Mouse (Mus musculus) liver, adult 2 months (tissue): ENCODE results near the gene Cdh3. TPM values are rescaled to one million over a fixed set of nuclear protein-coding genes. Genes with fewer than 3 reads are reported as not detected.

ENCODE experiments used
- DNase-seq: peaks from one replicate; pipeline ENCODE4 v3.0.0-alpha.2; 2011; ENCODE audit warnings: low read depth, low spot score; ENCODE audit errors: extremely low read depth
- H3K27ac ChIP-seq: fragments of 200-500 bp; replicated peaks from 2 replicates; pipeline ENCODE4 v1.5.1; 2012; ENCODE audit warnings: low read depth, mild to moderate bottlenecking, control low read depth, inconsistent platforms, low read length; ENCODE audit not compliant: insufficient read depth
- H3K27me3 ChIP-seq: fragments of 200-500 bp; 2 replicates; pipeline ENCODE4 v1.6.1; 2012; ENCODE audit warnings: mild to moderate bottlenecking, moderate library complexity, low read length, inconsistent platforms; ENCODE audit not compliant: control insufficient read depth, insufficient read depth
- H3K36me3 ChIP-seq: fragments of 200-500 bp; 2 replicates; pipeline ENCODE4 v1.6.1; 2012; ENCODE audit warnings: low read length, inconsistent platforms; ENCODE audit not compliant: control insufficient read depth, insufficient read depth
- H3K4me1 ChIP-seq: fragments of 200-500 bp; 2 replicates; pipeline ENCODE4 v1.6.1; 2011; ENCODE audit warnings: low read length; ENCODE audit not compliant: control insufficient read depth, insufficient read depth
- H3K4me3 ChIP-seq: fragments of 200-500 bp; 2 replicates; pipeline ENCODE4 v1.5.1; 2011; ENCODE audit warnings: low read depth, mild to moderate bottlenecking, control low read depth, low read length, moderate library complexity; ENCODE audit not compliant: insufficient read depth
- H3K79me2 ChIP-seq: fragments of 200-500 bp; 2 replicates; pipeline ENCODE4 v1.6.1; 2012; ENCODE audit warnings: inconsistent platforms, mild to moderate bottlenecking, low read length, moderate library complexity; ENCODE audit not compliant: control insufficient read depth, insufficient read depth
- H3K9ac ChIP-seq: fragments of 200-500 bp; 2 replicates; pipeline ENCODE4 v1.6.1; 2012; ENCODE audit warnings: low read depth, mild to moderate bottlenecking, control low read depth, inconsistent platforms, low read length
- CTCF ChIP-seq: fragments of 200-500 bp; IDR thresholded peaks from 2 replicates; pipeline ENCODE4 v1.5.1; 2011; ENCODE audit warnings: low read depth, low read length, control low read depth
- POLR2A ChIP-seq: fragments of 200-500 bp; IDR thresholded peaks from 2 replicates; pipeline ENCODE4 v1.6.1; 2011; ENCODE audit warnings: low read length, control low read depth; ENCODE audit not compliant: insufficient read depth; ENCODE audit errors: extremely low read depth
- WGBS: fragments of 180-500 bp; shearing (Covaris S2); methylation state at CpG from one replicate; pipeline ENCODE4 v1.1.7; 2018; 5-methylcytosine and 5-hydroxymethylcytosine counted together
- polyA plus RNA-seq: library from polyadenylated mRNA; depleted of rRNA; stranded (reverse); fragments of >200 nt; gene quantifications from 2 replicates; pipeline ENCODE4 v1.2.3, GENCODE M21; 2012; rRNA removed
- total RNA-seq: library from RNA; depleted of rRNA; stranded (reverse); fragments of >200 nt; gene quantifications from 2 replicates; pipeline ENCODE4 v1.2.3, GENCODE M21; 2014; rRNA removed

Gene Cdh3
- total RNA-seq (0.09 and 0.13 TPM in 2 replicates), polyA plus RNA-seq (0.16 and 0.30 TPM in 2 replicates)

- 3% methylated on average over 34 of the region's 34 CpGs for WGBS
- TF ChIP-seq CTCF (no peak), POLR2A (no peak)
- H3K27me3 ChIP-seq: peaks cover 16% of the 10 kb centered on the region
- no peaks in the 10 kb centered on the region for H3K79me2 ChIP-seq
- peak within 1 kb of the TSS; percentile 35; the same call in 1 of the 2 replicates for H3K4me3 ChIP-seq
- H3K9ac ChIP-seq: no peak within 1 kb of the TSS
- DNase-seq: peak; percentile 5
- no peaks in the 10 kb centered on the region for H3K36me3 ChIP-seq
- H3K27ac ChIP-seq: no peak within 1 kb of the TSS
- no peaks in the 10 kb centered on the region for H3K4me1 ChIP-seq
These were observed at the start of gene Cdh3 for GRCm38 (mm10) chr8:106510365-106510975. Cdh3 (plus strand) TSS chr8:106510891.

DNA sequence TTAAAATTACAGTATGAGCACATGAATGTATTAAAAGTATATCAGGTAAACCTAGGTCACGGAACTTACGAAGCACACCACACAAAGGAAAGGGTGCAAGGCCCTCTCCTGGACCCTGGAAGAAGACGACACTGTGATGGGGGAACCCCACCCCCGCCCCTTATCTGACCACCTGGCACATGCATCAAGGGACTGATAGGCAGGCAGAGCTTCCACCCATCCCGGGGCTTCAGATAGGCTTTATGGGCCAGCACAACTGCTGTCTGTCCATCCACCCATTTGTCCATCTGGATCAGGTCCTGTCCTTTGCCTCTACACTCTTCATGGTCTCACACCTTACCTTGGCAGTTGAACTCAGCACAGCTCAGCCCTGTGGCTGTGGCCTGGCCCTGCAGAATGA lies 48.6 kb upstream of the Cdh3 start:
- no peak for DNase-seq
- no peaks in the 10 kb centered on the region for H3K36me3 ChIP-seq
- TF ChIP-seq CTCF: no peak
- TF ChIP-seq POLR2A: no peak
- no peaks in the 10 kb centered on the region for H3K4me1 ChIP-seq
- WGBS: 62% methylated on average over 5 of the region's 5 CpGs
- no peaks in the 10 kb centered on the region for H3K27me3 ChIP-seq
- H3K27ac ChIP-seq: no peak overlapping the region
- no peak overlapping the region for H3K9ac ChIP-seq
- no peak overlapping the region for H3K4me3 ChIP-seq
- H3K79me2 ChIP-seq: no peaks in the 10 kb centered on the region

GRCm38 (mm10) chr8:106463795-106464194 lies 46.9 kb upstream of the Cdh3 start:
- DNase-seq: no peak
- Histone ChIP-seq H3K36me3 (no peaks in the 10 kb centered on the region), H3K79me2 (no peaks in the 10 kb centered on the region), H3K9ac (no peak overlapping the region), H3K27me3 (no peaks in the 10 kb centered on the region), H3K4me1 (no peaks in the 10 kb centered on the region), H3K4me3 (no peak overlapping the region), H3K27ac (no peak overlapping the region)
- 76% methylated on average over 6 of the region's 6 CpGs for WGBS
- no peak for TF ChIP-seq CTCF
- no peak for TF ChIP-seq POLR2A

DNA sequence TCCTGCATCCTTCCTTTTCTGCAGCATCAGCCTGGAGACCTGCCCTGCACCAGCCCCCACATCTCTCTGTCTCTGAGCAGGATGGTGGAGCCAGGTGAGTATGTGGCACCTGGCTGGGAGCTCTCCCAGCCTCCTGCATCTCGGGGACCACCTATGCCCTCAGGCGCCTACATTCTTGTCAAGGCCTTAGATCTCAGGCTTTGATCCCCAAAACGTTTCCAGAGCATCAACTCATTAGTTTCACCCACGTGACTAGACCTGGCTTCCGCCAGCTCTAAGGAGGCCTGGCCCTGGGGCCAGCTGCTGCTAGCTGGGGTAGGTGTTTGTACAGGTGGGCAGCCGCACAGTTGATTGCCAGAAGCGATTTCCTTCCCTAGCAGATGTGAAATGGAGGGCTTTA lies 41.2 kb upstream of the Cdh3 start:
- no peak overlapping the region for H3K27ac ChIP-seq

GRCm38 (mm10) chr8:106474001-106474400 lies 36.7 kb upstream of the Cdh3 start:
- Histone ChIP-seq H3K4me3 (no peak overlapping the region), H3K27ac (no peak overlapping the region), H3K27me3 (no peaks in the 10 kb centered on the region), H3K9ac (no peak overlapping the region), H3K36me3 (no peaks in the 10 kb centered on the region), H3K4me1 (no peaks in the 10 kb centered on the region), H3K79me2 (no peaks in the 10 kb centered on the region)
- 76% methylated on average over 5 of the region's 5 CpGs for WGBS
- TF ChIP-seq CTCF: no peak
- TF ChIP-seq POLR2A: no peak
- DNase-seq: no peak

More for the DNA sequence above, 41.2 kb upstream of the Cdh3 start:
- no peak for DNase-seq
- no peak overlapping the region for H3K9ac ChIP-seq
- 71% methylated on average over 7 of the region's 7 CpGs for WGBS
- H3K4me1 ChIP-seq: no peaks in the 10 kb centered on the region
- H3K79me2 ChIP-seq: no peaks in the 10 kb centered on the region
- no peak overlapping the region for H3K4me3 ChIP-seq
- no peaks in the 10 kb centered on the region for H3K36me3 ChIP-seq
- H3K27me3 ChIP-seq: no peaks in the 10 kb centered on the region
- TF ChIP-seq CTCF: no peak
- no peak for TF ChIP-seq POLR2A

DNA sequence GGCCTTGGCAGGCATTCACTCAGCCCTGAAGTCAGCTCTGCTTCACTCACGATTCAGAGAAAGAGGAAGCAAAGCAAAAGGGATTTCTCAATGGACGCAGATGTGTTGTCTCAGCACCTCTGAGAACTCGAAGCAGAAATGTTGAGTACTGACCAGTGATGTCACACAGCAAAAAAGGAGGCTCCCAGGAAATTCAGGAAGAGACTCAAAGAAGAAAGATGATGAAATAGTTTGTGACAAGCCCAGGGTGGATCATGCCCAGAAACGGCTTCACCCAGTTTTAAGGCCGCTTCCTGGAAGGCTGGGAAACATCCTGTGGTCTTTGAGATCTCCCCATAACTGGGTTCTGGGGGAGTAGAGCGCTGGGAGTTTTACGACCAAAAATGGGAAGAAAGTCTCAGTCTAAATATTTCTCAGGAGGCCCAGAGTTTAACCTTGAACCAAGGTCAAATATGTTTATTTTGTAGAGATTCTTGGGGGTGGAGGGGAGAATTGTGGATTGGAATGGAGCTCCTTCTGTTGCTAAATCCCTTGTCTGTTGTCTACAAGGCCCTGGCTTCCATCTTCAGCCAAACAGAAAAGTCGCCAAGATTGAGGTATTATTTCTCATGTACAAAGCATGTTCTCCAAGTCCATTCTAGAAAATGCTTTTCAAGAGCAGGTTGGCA lies 10.5 kb upstream of the Cdh3 start, which contains the start of gene 6030452D12Rik:
TSS of gene 6030452D12Rik (plus strand) at position 505 of the 668 bp plus-strand sequence.
- TF ChIP-seq CTCF (no peak), POLR2A (no peak)
- WGBS: 68% methylated on average over 8 of the region's 8 CpGs
- H3K9ac ChIP-seq: no peak within 1 kb of the TSS
- DNase-seq: peak; percentile 46
- H3K79me2 ChIP-seq: no peaks in the 10 kb centered on the region
- H3K27ac ChIP-seq: no peak within 1 kb of the TSS; the same call in 1 of the 2 replicates
- H3K36me3 ChIP-seq: no peaks in the 10 kb centered on the region
- H3K4me1 ChIP-seq: no peaks in the 10 kb centered on the region
- no peak within 1 kb of the TSS for H3K4me3 ChIP-seq
- H3K27me3 ChIP-seq: no peaks in the 10 kb centered on the region
